Mouse (Mus musculus) E14TG2a.4 (cell line): ENCODE results near the gene Rsph3a.
"Not testable (repeated sequence)": the region's sequence is repeated elsewhere in the genome, so short reads cannot be mapped to it uniquely, and the experiment has no call there.

Experiments used
- CTCF ChIP-seq: conservative IDR thresholded peaks from 2 replicates; pipeline ENCODE4 v1.5.1; 2014; ENCODE audit warnings: low read length
- NANOG ChIP-seq: IDR thresholded peaks from 2 replicates; pipeline ENCODE4 v1.6.1; 2014; ENCODE audit warnings: borderline replicate concordance, low read length, mixed read lengths

DNA sequence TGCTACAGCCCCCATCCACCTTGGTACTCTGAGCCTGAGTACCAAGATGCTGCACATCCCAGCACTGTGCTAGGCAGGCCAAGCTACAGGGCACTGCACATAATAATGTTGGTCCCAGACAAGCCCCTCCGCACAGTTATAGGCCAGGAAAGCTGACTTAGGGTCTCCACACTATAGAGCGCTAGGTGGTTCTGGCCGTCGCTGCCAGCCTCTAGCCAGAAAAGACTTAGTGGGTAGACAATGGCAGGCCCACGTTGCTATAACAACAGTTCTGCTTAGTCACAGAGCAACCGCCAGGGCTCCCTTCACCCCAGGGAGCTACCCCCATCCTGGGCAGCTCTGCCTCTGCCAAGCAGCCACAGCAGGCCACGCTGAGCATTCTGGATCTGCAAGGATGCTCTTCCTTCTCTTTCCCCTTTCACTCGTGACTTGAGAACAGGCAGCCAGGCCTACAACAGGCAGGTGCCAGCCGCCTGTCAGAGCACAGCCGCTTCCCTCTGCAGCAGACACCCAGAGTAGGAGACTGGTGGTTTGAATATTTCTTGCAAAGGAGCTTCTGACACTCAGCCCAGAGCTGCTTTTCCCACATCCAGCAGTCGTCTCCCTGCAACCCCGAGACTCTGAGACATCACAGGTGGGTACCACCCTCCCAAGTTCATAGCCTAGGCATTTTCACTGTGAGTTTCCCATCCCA lies 82.2 kb downstream of the Rsph3a start:
- not testable (repeated sequence) for TF ChIP-seq CTCF, NANOG
